In the genomic region with DNA sequence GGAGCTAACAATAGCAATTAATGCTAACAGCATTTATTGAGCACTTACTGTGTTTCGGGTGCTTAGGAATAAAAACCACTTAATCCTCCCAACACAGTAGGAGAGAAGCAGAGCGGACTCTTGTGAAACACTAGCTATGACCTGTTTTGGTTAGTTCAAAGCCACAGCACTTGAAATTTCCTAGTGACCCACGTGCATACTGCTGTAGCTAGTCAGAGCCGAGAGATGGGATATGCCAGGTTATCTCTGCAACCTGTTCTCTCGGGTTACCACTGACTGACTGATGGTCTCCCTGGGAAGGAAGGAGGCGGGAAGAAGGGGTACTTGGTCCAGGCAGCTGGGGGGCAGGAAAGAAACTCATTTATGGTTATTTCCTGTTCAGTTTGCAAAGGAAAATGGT, we compare ENCODE assay signal across 24 mouse cellular contexts. TPM values are rescaled to one million over a fixed set of nuclear protein-coding genes. Genes with fewer than 3 reads are reported as not detected.
DNase-seq lines count a peak whose midpoint lies in the region; ATAC-seq and TF ChIP-seq lines count a peak whose summit lies in the region.
"Had no signal": no experiment of that assay in that cellular context is flagged by ENCODE, and none has a peak within 500 bp of the region (broad histone marks: within the 10 kb centered on the region; RNA-seq: fewer than 3 reads in every experiment).

No protein-coding gene starts in this region.

- no peak for TF ChIP-seq CTCF in liver, postnatal 0 days (IDR thresholded peaks at IDR 0.05; ENCODE audit: low read depth)

- H3K4me2 ChIP-seq in liver, embryonic 15.5 days, result no peak overlapping the region
- H3K4me2 ChIP-seq in liver, postnatal 0 days (ENCODE audit: low read depth, low read length), result no peak overlapping the region
- H3K4me2 ChIP-seq: forebrain, embryonic 13.5 days; heart, embryonic 11.5 days; hindbrain, embryonic 12.5 days; hindbrain, embryonic 15.5 days had no signal

- no peak for TF ChIP-seq EP300 in liver, postnatal 0 days (IDR thresholded peaks at IDR 0.05; ENCODE audit: low read depth)

- WGBS in liver, embryonic 15.5 days (ENCODE audit: insufficient replicate concordance), result 60% methylated on average over 6 of the region's 6 CpGs
- 58% methylated on average over 6 of the region's 6 CpGs for WGBS in liver, postnatal 0 days (ENCODE audit: insufficient replicate concordance)

- no peak for DNase-seq in liver, postnatal 0 days
- no peak for DNase-seq in right cerebral cortex, postnatal 4 days
- DNase-seq in left cerebral cortex, postnatal 10 days (ENCODE audit: extremely low spot score in 1 of 2, low spot score in 2 of 2), result no peak
- DNase-seq: adrenal gland, adult 8-10 months; adrenal gland, postnatal 25 days; cerebellum, adult 11-12 months; cerebellum, adult 8-10 months; cerebellum, postnatal 10 days; cerebellum, postnatal 36 days; gastrocnemius, postnatal 10 days; gastrocnemius, postnatal 36 days; heart, adult 11 months had no signal

- peak overlapping the region; percentile 80; the same call in 1 of the 2 replicates for H3K27ac ChIP-seq in liver, embryonic 15.5 days (replicated peaks)
- no peak overlapping the region for H3K27ac ChIP-seq in liver, postnatal 0 days (ENCODE audit: low read depth)
- H3K27ac ChIP-seq: forebrain, embryonic 10.5 days; forebrain, embryonic 13.5 days; hindbrain, embryonic 12.5 days; hindbrain, embryonic 15.5 days had no signal

- H3K9ac ChIP-seq in liver, embryonic 15.5 days, result no peak overlapping the region
- H3K9ac ChIP-seq in liver, postnatal 0 days (replicated peaks), result no peak overlapping the region
- H3K9ac ChIP-seq: forebrain, embryonic 13.5 days; hindbrain, embryonic 12.5 days; hindbrain, embryonic 15.5 days had no signal

- peaks cover 50% of the 10 kb centered on the region for H3K4me1 ChIP-seq in liver, embryonic 15.5 days (replicated peaks)
- peaks cover 5% of the 10 kb centered on the region for H3K4me1 ChIP-seq in liver, postnatal 0 days (ENCODE audit: insufficient read depth)
- H3K4me1 ChIP-seq: forebrain, embryonic 10.5 days; forebrain, embryonic 13.5 days; hindbrain, embryonic 12.5 days; hindbrain, embryonic 15.5 days had no signal

- H3K27me3 ChIP-seq in liver, embryonic 15.5 days, result no peaks in the 10 kb centered on the region
- H3K27me3 ChIP-seq in liver, postnatal 0 days (ENCODE audit: insufficient read depth, low read length), result no peaks in the 10 kb centered on the region
- H3K27me3 ChIP-seq: forebrain, embryonic 13.5 days; hindbrain, embryonic 12.5 days; hindbrain, embryonic 15.5 days had no signal

- H3K36me3 ChIP-seq in liver, embryonic 15.5 days (replicated peaks), result peaks cover 100% of the 10 kb centered on the region
- peaks cover 64% of the 10 kb centered on the region for H3K36me3 ChIP-seq in liver, postnatal 0 days (replicated peaks; ENCODE audit: insufficient read depth, low read length)
- H3K36me3 ChIP-seq: forebrain, embryonic 10.5 days; hindbrain, embryonic 12.5 days; hindbrain, embryonic 15.5 days had no signal

- intact Hi-C loops in left cerebral cortex, postnatal 10 days (cut with DNase I), result no loop called here

- no peak overlapping the region for H3K4me3 ChIP-seq in liver, embryonic 15.5 days (replicated peaks)
- no peak overlapping the region for H3K4me3 ChIP-seq in liver, postnatal 0 days (ENCODE audit: low read depth, low read length)
- H3K4me3 ChIP-seq: forebrain, embryonic 10.5 days; forebrain, embryonic 13.5 days; hindbrain, embryonic 12.5 days; hindbrain, embryonic 15.5 days had no signal

- no peak for ATAC-seq in liver, embryonic 15.5 days (ENCODE audit: insufficient read depth)
- no peak for ATAC-seq in liver, postnatal 0 days
- peak; percentile 60; the same call in 1 of the 2 replicates for ATAC-seq in common myeloid progenitor, adult 5-6 weeks (replicated peaks; ENCODE audit: low read depth, poor library complexity, severe bottlenecking)
- ATAC-seq in megakaryocyte progenitor cell, adult 5-6 weeks (replicated peaks; ENCODE audit: poor library complexity), result peak; percentile 65
- ATAC-seq: activated CD4-positive, CD25-positive, alpha-beta regulatory T cell, adult 4 months; forebrain, embryonic 13.5 days; forebrain, embryonic 16.5 days had no signal

- no peaks in the 10 kb centered on the region for H3K9me3 ChIP-seq in liver, embryonic 15.5 days (replicated peaks)
- no peaks in the 10 kb centered on the region for H3K9me3 ChIP-seq in liver, postnatal 0 days (ENCODE audit: low read length)
- H3K9me3 ChIP-seq: forebrain, embryonic 13.5 days; hindbrain, embryonic 12.5 days; hindbrain, embryonic 15.5 days had no signal

RNA-seq across cellular contexts. Expression of gene Blvrb, which starts 12.7 kb away (rescaled TPM):
- 920 and 1,009 TPM in 2 replicates for polyA plus RNA-seq in liver, embryonic 15.5 days (2015; fragmentation: Nextera tagmentation; extraction: Ambion mirVana)
- 372 and 407 TPM in 2 replicates for polyA plus RNA-seq in liver, postnatal 0 days (2015; fragmentation: Nextera tagmentation; extraction: Ambion mirVana)
- total RNA-seq in common myeloid progenitor, adult 5-6 weeks (2017), result 78.0 and 98.4 TPM in 2 replicates
- total RNA-seq in megakaryocyte progenitor cell, adult 5-6 weeks (2015), result 31.8 and 53.4 TPM in 2 replicates
- total RNA-seq in megakaryocyte progenitor cell, adult 5-6 weeks (2017), result 21.2 and 30.2 TPM in 2 replicates
- total RNA-seq in left cerebral cortex, postnatal 10 days (2021), result 10 to 100 TPM; 11.8 to 12.7 TPM

RNA-seq across cellular contexts. Expression of gene Sptbn4, which starts 13.0 kb away (rescaled TPM):
- 0.06 and 0.09 TPM in 2 replicates for polyA plus RNA-seq in liver, embryonic 15.5 days (2015; fragmentation: Nextera tagmentation; extraction: Ambion mirVana)
- 0.02 and 0.18 TPM in 2 replicates for polyA plus RNA-seq in liver, postnatal 0 days (2015; fragmentation: Nextera tagmentation; extraction: Ambion mirVana)
- 0.34 TPM in 1 of 2 replicates, not detected in the other for total RNA-seq in common myeloid progenitor, adult 5-6 weeks (2017)
- 0.02 and 0.07 TPM in 2 replicates for total RNA-seq in megakaryocyte progenitor cell, adult 5-6 weeks (2015)
- total RNA-seq in megakaryocyte progenitor cell, adult 5-6 weeks (2017), result not detected in 2 replicates
- total RNA-seq in left cerebral cortex, postnatal 10 days (2021), result 10 to 100 TPM; 89.7 to 99.2 TPM
- total RNA-seq: gastrocnemius, adult 18-20 months; hematopoietic stem cell, adult 5-6 weeks had no signal

RNA-seq across cellular contexts. Expression of gene Sertad3, which starts 13.1 kb away (rescaled TPM):
- polyA plus RNA-seq in liver, embryonic 15.5 days (2015; fragmentation: Nextera tagmentation; extraction: Ambion mirVana), result 35.6 and 38.9 TPM in 2 replicates
- polyA plus RNA-seq in liver, postnatal 0 days (2015; fragmentation: Nextera tagmentation; extraction: Ambion mirVana), result 16.2 and 17.0 TPM in 2 replicates
- 9.6 and 13.1 TPM in 2 replicates for total RNA-seq in common myeloid progenitor, adult 5-6 weeks (2017)
- total RNA-seq in megakaryocyte progenitor cell, adult 5-6 weeks (2015), result 2.5 and 2.9 TPM in 2 replicates
- total RNA-seq in megakaryocyte progenitor cell, adult 5-6 weeks (2017), result 6.1 and 7.6 TPM in 2 replicates
- total RNA-seq in left cerebral cortex, postnatal 10 days (2021), result 1 to 10 TPM; 2.5 to 3.2 TPM

RNA-seq across cellular contexts. Expression of gene Sertad1, which starts 26.2 kb away (rescaled TPM):
- polyA plus RNA-seq in liver, embryonic 15.5 days (2015; fragmentation: Nextera tagmentation; extraction: Ambion mirVana), result 28.2 and 29.6 TPM in 2 replicates
- 18.3 and 18.5 TPM in 2 replicates for polyA plus RNA-seq in liver, postnatal 0 days (2015; fragmentation: Nextera tagmentation; extraction: Ambion mirVana)
- 11.5 and 14.0 TPM in 2 replicates for total RNA-seq in common myeloid progenitor, adult 5-6 weeks (2017)
- total RNA-seq in megakaryocyte progenitor cell, adult 5-6 weeks (2015), result 9.2 and 12.5 TPM in 2 replicates
- 5.9 and 6.8 TPM in 2 replicates for total RNA-seq in megakaryocyte progenitor cell, adult 5-6 weeks (2017)
- 1 to 10 TPM; 6.0 to 7.0 TPM for total RNA-seq in left cerebral cortex, postnatal 10 days (2021)

RNA-seq across cellular contexts. Expression of gene Prx, which starts 38.6 kb away (rescaled TPM):
- polyA plus RNA-seq in liver, embryonic 15.5 days (2015; fragmentation: Nextera tagmentation; extraction: Ambion mirVana), result 0.67 and 0.75 TPM in 2 replicates
- 0.25 and 0.28 TPM in 2 replicates for polyA plus RNA-seq in liver, postnatal 0 days (2015; fragmentation: Nextera tagmentation; extraction: Ambion mirVana)
- total RNA-seq in common myeloid progenitor, adult 5-6 weeks (2017), result 1.2 and 1.8 TPM in 2 replicates
- 0.52 and 0.68 TPM in 2 replicates for total RNA-seq in megakaryocyte progenitor cell, adult 5-6 weeks (2015)
- total RNA-seq in megakaryocyte progenitor cell, adult 5-6 weeks (2017), result 0.75 and 0.81 TPM in 2 replicates
- 1 to 10 TPM; 1.4 TPM for total RNA-seq in left cerebral cortex, postnatal 10 days (2021)

Comparison
In these comparisons a context has a peak if more than half of its experiments do, and no peak if none do; other contexts are left out.
1. ATAC-seq: peak in common myeloid progenitor, adult 5-6 weeks (single experiment) and megakaryocyte progenitor cell, adult 5-6 weeks (single experiment); none in liver, embryonic 15.5 days (single experiment) and liver, postnatal 0 days (single experiment).
2. RNA of gene Sptbn4, which starts 13.0 kb away (total RNA-seq): 89.7 to 99.2 TPM in left cerebral cortex, postnatal 10 days; 0.02 to 0.07 TPM in megakaryocyte progenitor cell, adult 5-6 weeks and 0.34 TPM in common myeloid progenitor, adult 5-6 weeks; every median in the first group is over 10 times any median in the second.